Mouse (Mus musculus) right cerebral cortex, postnatal 4 days (tissue): ENCODE data around the gene Akap6.

Experiments used
- DNase-seq: peaks from one replicate; pipeline ENCODE4 v3.0.0-alpha.2; 2022

The Akap6 gene

GRCm38 (mm10) chr12:52782902-52783441 is 83.8 kb downstream of the Akap6 start:
- DNase-seq = no peak

GRCm38 (mm10) chr12:52785217-52785616 is 86.0 kb downstream of the Akap6 start:
- no peak for DNase-seq

- no peak for DNase-seq
Observed at GRCm38 (mm10) chr12:52790350-52790768, 91.2 kb downstream of the Akap6 start.

GRCm38 (mm10) chr12:52794131-52794530 is 94.9 kb downstream of the Akap6 start:
- DNase-seq = no peak

GRCm38 (mm10) chr12:52795551-52796470 is 96.6 kb downstream of the Akap6 start:
- DNase-seq = no peak

- DNase-seq = no peak
Observed at GRCm38 (mm10) chr12:52796471-52796795, 97.2 kb downstream of the Akap6 start.

- DNase-seq = no peak
Observed at GRCm38 (mm10) chr12:52799717-52800116, 100.5 kb downstream of the Akap6 start.

- DNase-seq = no peak
Observed at GRCm38 (mm10) chr12:52806273-52806672, 107.1 kb downstream of the Akap6 start.

GRCm38 (mm10) chr12:52818588-52818987 is 119.4 kb downstream of the Akap6 start:
- DNase-seq = no peak

- DNase-seq = no peak
Observed at GRCm38 (mm10) chr12:52824774-52825173, 125.6 kb downstream of the Akap6 start.

- no peak for DNase-seq
Observed at GRCm38 (mm10) chr12:52828944-52829736, 130.0 kb downstream of the Akap6 start.

GRCm38 (mm10) chr12:52831782-52832181 is 132.6 kb downstream of the Akap6 start:
- no peak for DNase-seq

- peak; percentile 64 for DNase-seq
Observed at GRCm38 (mm10) chr12:52832230-52832629, 133.0 kb downstream of the Akap6 start.

GRCm38 (mm10) chr12:52833141-52833540 is 134.0 kb downstream of the Akap6 start:
- no peak for DNase-seq

- DNase-seq = no peak
Observed at GRCm38 (mm10) chr12:52834074-52834473, 134.9 kb downstream of the Akap6 start.

- no peak for DNase-seq
Observed at GRCm38 (mm10) chr12:52834781-52835279, 135.6 kb downstream of the Akap6 start.

GRCm38 (mm10) chr12:52835291-52835742 is 136.1 kb downstream of the Akap6 start:
- no peak for DNase-seq

- no peak for DNase-seq
Observed at GRCm38 (mm10) chr12:52835914-52836546, 136.8 kb downstream of the Akap6 start.

GRCm38 (mm10) chr12:52845982-52846381 is 146.8 kb downstream of the Akap6 start:
- no peak for DNase-seq

- DNase-seq = no peak
Observed at GRCm38 (mm10) chr12:52847020-52847419, 147.8 kb downstream of the Akap6 start.

GRCm38 (mm10) chr12:52847830-52848518 is 148.8 kb downstream of the Akap6 start:
- no peak for DNase-seq

- no peak for DNase-seq
Observed at GRCm38 (mm10) chr12:52848519-52848855, 149.3 kb downstream of the Akap6 start.
